Mouse (Mus musculus): ENCODE data around the gene Ccr6. TPM values are rescaled to one million over a fixed set of nuclear protein-coding genes. Genes with fewer than 3 reads are reported as not detected.
A peak's percentile ranks its signal among the peaks of the same experiment; 100 is the strongest.

The Ccr6 gene
- polyA plus RNA-seq, 1 experiment from 2014 or later: 0.56 TPM

GRCm38 (mm10) chr17:8276071-8276470 lies 40.2 kb downstream of the Ccr6 start:
- TF ChIP-seq EP300 (IDR thresholded peaks at IDR 0.05): no peak
- no peak for TF ChIP-seq CTCF (IDR thresholded peaks at IDR 0.05)
- H3K9me3 ChIP-seq (ENCODE audit: low read length): no peaks in the 10 kb centered on the region
- ATAC-seq (no peak), DNase-seq (ENCODE audit: low spot score) (no peak)
- no peaks in the 10 kb centered on the region for H3K27me3 ChIP-seq (replicated peaks; ENCODE audit: insufficient read depth, low read length)
- H3K4me2 ChIP-seq (replicated peaks; ENCODE audit: low read depth, low read length): no peak overlapping the region
- WGBS: 64% methylated on average over 4 of the region's 4 CpGs
- H3K27ac ChIP-seq (ENCODE audit: low read length): no peak overlapping the region
- peaks cover 3% of the 10 kb centered on the region; the same call in 1 of the 2 replicates for H3K4me1 ChIP-seq (ENCODE audit: insufficient read depth, low read depth, low read length)
- H3K4me3 ChIP-seq (ENCODE audit: low read depth, low read length): no peak overlapping the region
- H3K36me3 ChIP-seq (ENCODE audit: insufficient read depth, low read length): no peaks in the 10 kb centered on the region
- no peak overlapping the region for H3K9ac ChIP-seq (replicated peaks; ENCODE audit: low read depth)

- Histone ChIP-seq H3K36me3 (ENCODE audit: insufficient read depth, low read length) (no peaks in the 10 kb centered on the region), H3K9ac (replicated peaks; ENCODE audit: low read depth) (no peak overlapping the region), H3K4me1 (ENCODE audit: insufficient read depth, low read depth, low read length) (peaks cover 3% of the 10 kb centered on the region; the same call in 1 of the 2 replicates), H3K27ac (ENCODE audit: low read length) (no peak overlapping the region), H3K4me3 (ENCODE audit: low read depth, low read length) (no peak overlapping the region), H3K27me3 (replicated peaks; ENCODE audit: insufficient read depth, low read length) (no peaks in the 10 kb centered on the region), H3K9me3 (ENCODE audit: low read length) (no peaks in the 10 kb centered on the region), H3K4me2 (replicated peaks; ENCODE audit: low read depth, low read length) (no peak overlapping the region)
- DNase-seq (ENCODE audit: low spot score) (no peak), ATAC-seq (no peak)
- no peak for TF ChIP-seq EP300 (IDR thresholded peaks at IDR 0.05)
- no peak for TF ChIP-seq CTCF (IDR thresholded peaks at IDR 0.05)
- WGBS: 72% methylated on average over 7 of the region's 7 CpGs
Observed at GRCm38 (mm10) chr17:8276680-8277079, 40.8 kb downstream of the Ccr6 start.

GRCm38 (mm10) chr17:8277266-8277665 lies 41.4 kb downstream of the Ccr6 start:
- Histone ChIP-seq H3K4me2 (replicated peaks; ENCODE audit: low read depth, low read length) (no peak overlapping the region), H3K27ac (ENCODE audit: low read length) (no peak overlapping the region), H3K9ac (replicated peaks; ENCODE audit: low read depth) (no peak overlapping the region), H3K9me3 (ENCODE audit: low read length) (no peaks in the 10 kb centered on the region), H3K4me3 (ENCODE audit: low read depth, low read length) (no peak overlapping the region), H3K4me1 (ENCODE audit: insufficient read depth, low read depth, low read length) (0 out of 2 replicates have a peak, but pooled peaks cover 1% of the 10 kb centered on the region), H3K27me3 (replicated peaks; ENCODE audit: insufficient read depth, low read length) (no peaks in the 10 kb centered on the region), H3K36me3 (ENCODE audit: insufficient read depth, low read length) (no peaks in the 10 kb centered on the region)
- no peak for DNase-seq (ENCODE audit: low spot score)
- ATAC-seq: no peak
- 86% methylated on average over 3 of the region's 3 CpGs for WGBS
- TF ChIP-seq CTCF (IDR thresholded peaks at IDR 0.05) (no peak), EP300 (IDR thresholded peaks at IDR 0.05) (no peak)

- WGBS: 69% methylated on average over 3 of the region's 3 CpGs
- Histone ChIP-seq H3K9ac (replicated peaks; ENCODE audit: low read depth) (no peak overlapping the region), H3K4me1 (ENCODE audit: insufficient read depth, low read depth, low read length) (no peaks in the 10 kb centered on the region), H3K9me3 (ENCODE audit: low read length) (no peaks in the 10 kb centered on the region), H3K27ac (ENCODE audit: low read length) (no peak overlapping the region), H3K36me3 (ENCODE audit: insufficient read depth, low read length) (no peaks in the 10 kb centered on the region), H3K4me3 (ENCODE audit: low read depth, low read length) (no peak overlapping the region), H3K4me2 (replicated peaks; ENCODE audit: low read depth, low read length) (no peak overlapping the region), H3K27me3 (replicated peaks; ENCODE audit: insufficient read depth, low read length) (no peaks in the 10 kb centered on the region)
- no peak for TF ChIP-seq CTCF (IDR thresholded peaks at IDR 0.05)
- no peak for TF ChIP-seq EP300 (IDR thresholded peaks at IDR 0.05)
- no peak for ATAC-seq
- DNase-seq (ENCODE audit: low spot score): no peak
Observed at GRCm38 (mm10) chr17:8278356-8278755, 42.5 kb downstream of the Ccr6 start.

GRCm38 (mm10) chr17:8282821-8283525 lies 47.1 kb downstream of the Ccr6 start, which contains the start of gene Mpc1:
Gene Mpc1, plus strand, starts transcription at chr17:8282904.
- peaks cover 8% of the 10 kb centered on the region; the same call in 1 of the 2 replicates for H3K4me1 ChIP-seq (ENCODE audit: insufficient read depth, low read depth, low read length)

GRCm38 (mm10) chr17:8283526-8284253 lies 47.8 kb downstream of the Ccr6 start:
- H3K27ac ChIP-seq (ENCODE audit: low read length): peak overlapping the region; percentile 97
- H3K4me1 ChIP-seq (ENCODE audit: insufficient read depth, low read depth, low read length): peaks cover 8% of the 10 kb centered on the region; the same call in 1 of the 2 replicates
- H3K36me3 ChIP-seq (ENCODE audit: insufficient read depth, low read length): no peaks in the 10 kb centered on the region
- no peaks in the 10 kb centered on the region for H3K27me3 ChIP-seq (replicated peaks; ENCODE audit: insufficient read depth, low read length)
- ATAC-seq: peak; percentile 97
- H3K9me3 ChIP-seq (ENCODE audit: low read length): no peaks in the 10 kb centered on the region
- peak; percentile 61 for TF ChIP-seq CTCF (IDR thresholded peaks at IDR 0.05)
- TF ChIP-seq EP300 (IDR thresholded peaks at IDR 0.05): no peak
- H3K4me3 ChIP-seq (ENCODE audit: low read depth, low read length): peak overlapping the region; percentile 80
- H3K4me2 ChIP-seq (replicated peaks; ENCODE audit: low read depth, low read length): peak overlapping the region; percentile 97
- WGBS: under 1% methylated on average over 63 of the region's 77 CpGs
- peak; percentile 98 for DNase-seq (ENCODE audit: low spot score)
- peak overlapping the region; percentile 76 for H3K9ac ChIP-seq (replicated peaks; ENCODE audit: low read depth)

More at GRCm38 (mm10) chr17:8282821-8283525, 47.1 kb downstream of the Ccr6 start, which contains the start of gene Mpc1:
- DNase-seq (ENCODE audit: low spot score) (peak; percentile 89), ATAC-seq (peak; percentile 77)
- no peak for TF ChIP-seq CTCF (IDR thresholded peaks at IDR 0.05)
- no peak; the same call in 1 of the 2 replicates for TF ChIP-seq EP300 (IDR thresholded peaks at IDR 0.05)
- peak within 1 kb of the TSS; percentile 97 for H3K27ac ChIP-seq (ENCODE audit: low read length)
- peak within 1 kb of the TSS; percentile 97 for H3K4me2 ChIP-seq (replicated peaks; ENCODE audit: low read depth, low read length)
- no peaks in the 10 kb centered on the region for H3K36me3 ChIP-seq (ENCODE audit: insufficient read depth, low read length)
- H3K9me3 ChIP-seq (ENCODE audit: low read length): no peaks in the 10 kb centered on the region
- H3K9ac ChIP-seq (replicated peaks; ENCODE audit: low read depth): peak within 1 kb of the TSS; percentile 76
- peak within 1 kb of the TSS; percentile 80 for H3K4me3 ChIP-seq (ENCODE audit: low read depth, low read length)
- H3K27me3 ChIP-seq (replicated peaks; ENCODE audit: insufficient read depth, low read length): no peaks in the 10 kb centered on the region
- under 1% methylated on average over 34 of the region's 35 CpGs for WGBS

Measured in lung, postnatal 0 days (tissue).